Mouse (Mus musculus) megakaryocyte-erythroid progenitor cell, adult 5-6 weeks (primary cell): ENCODE measurements around the gene Mrpl43. TPM values are rescaled to one million over a fixed set of nuclear protein-coding genes. Genes with fewer than 3 reads are reported as not detected.

Source experiments
- ATAC-seq: replicated peaks from 2 replicates; pipeline ENCODE4 v1.8.0; 2016; ENCODE audit warnings: mild to moderate bottlenecking, inconsistent platforms; ENCODE audit not compliant: severe bottlenecking, poor library complexity, low FRiP score, low TSS enrichment
- total RNA-seq, 2 experiments: library from RNA; stranded (forward) in 1 of 2; stranded (reverse) in 1 of 2; fragments of 200-1000, 215-1000 nt in 1 of 2; fragments of >200 nt in 1 of 2; fragmentation: Nextera tagmentation in 1 of 2; gene quantifications; 2 replicates each; pipeline ENCODE4 v1.2.3; 2014 to 2017

Mrpl43 gene
- total RNA-seq, 2 experiments from 2014 or later: 26.3 to 48.4 TPM

DNA sequence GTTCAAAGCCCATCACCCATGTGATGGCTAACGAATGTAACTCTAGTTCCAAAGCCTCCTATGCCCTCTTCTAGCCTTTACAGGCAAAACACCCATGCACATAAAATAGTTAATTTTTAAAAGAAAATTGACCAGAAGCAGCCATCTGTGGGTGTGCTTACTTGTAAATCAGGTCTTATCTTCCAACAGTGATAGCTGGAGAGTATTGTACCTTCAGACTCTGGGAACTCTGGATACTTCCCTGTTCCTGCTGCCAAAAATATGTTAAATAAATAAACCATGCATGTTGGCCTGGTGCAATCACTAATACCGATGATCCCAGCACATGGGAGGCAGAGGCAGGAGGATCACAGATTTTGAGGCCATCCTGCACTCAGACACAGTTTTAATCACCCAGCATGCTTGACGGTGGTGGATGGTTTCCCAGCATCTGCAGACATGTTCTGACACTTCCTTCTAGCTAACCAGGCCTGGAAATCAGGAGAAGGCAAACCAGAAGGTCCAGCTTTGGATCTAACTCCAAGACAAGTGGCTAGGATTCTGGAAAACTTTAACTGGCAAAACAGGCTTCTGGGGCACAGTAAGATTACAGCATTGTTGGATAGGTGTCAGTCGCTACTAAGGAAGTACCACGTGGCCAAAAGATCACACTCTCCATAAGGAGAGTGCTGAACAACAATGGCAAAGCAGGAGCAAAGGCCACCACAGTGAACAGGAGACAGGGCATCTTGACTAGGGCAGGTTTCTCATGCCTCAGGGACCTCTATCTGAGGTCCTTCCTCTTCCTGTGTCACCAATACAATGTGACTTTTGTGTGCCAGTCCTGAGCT is 20.9 kb downstream of the Mrpl43 start:
- ATAC-seq: no peak

- no peak for ATAC-seq
Measured at GRCm38 (mm10) chr19:44984420-44984819, 21.8 kb downstream of the Mrpl43 start.

GRCm38 (mm10) chr19:44983366-44983765 is 22.9 kb downstream of the Mrpl43 start:
- no peak for ATAC-seq

DNA sequence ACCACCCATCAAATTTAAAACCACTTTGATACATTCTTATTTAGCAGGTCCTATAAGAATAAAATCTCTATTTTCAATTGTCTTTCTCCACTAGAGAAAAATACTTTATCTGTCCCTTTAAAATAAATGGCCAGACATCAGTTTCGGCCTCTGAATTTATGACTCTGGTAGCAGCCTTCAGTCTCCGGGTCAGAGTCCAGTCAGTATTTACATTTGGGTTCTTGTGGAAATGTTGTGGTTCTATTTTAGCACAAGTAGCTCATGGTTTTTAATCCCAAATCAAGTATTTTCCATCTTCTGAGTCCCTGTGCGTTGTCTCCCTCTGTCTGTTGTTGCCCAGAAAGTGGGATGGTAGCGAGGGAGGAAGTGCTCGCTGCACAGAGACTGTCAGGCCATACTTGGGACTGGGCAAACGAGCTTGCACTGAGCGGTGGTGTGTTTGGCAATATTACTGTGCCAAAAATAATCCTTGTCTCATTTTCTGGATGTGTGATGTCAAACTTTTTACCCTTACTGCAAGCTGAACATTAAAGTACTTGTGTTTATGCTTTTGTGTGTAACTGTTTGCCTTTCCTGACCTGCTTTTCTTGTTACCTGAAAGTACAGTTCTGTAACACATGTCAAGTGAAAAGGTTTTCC is 23.6 kb downstream of the Mrpl43 start:
- ATAC-seq: no peak

- ATAC-seq: no peak
Measured at GRCm38 (mm10) chr19:44980787-44981186, 25.5 kb downstream of the Mrpl43 start.

GRCm38 (mm10) chr19:44977148-44977547 is 29.1 kb downstream of the Mrpl43 start:
- no peak for ATAC-seq

GRCm38 (mm10) chr19:44976636-44977035 is 29.6 kb downstream of the Mrpl43 start:
- no peak for ATAC-seq

DNA sequence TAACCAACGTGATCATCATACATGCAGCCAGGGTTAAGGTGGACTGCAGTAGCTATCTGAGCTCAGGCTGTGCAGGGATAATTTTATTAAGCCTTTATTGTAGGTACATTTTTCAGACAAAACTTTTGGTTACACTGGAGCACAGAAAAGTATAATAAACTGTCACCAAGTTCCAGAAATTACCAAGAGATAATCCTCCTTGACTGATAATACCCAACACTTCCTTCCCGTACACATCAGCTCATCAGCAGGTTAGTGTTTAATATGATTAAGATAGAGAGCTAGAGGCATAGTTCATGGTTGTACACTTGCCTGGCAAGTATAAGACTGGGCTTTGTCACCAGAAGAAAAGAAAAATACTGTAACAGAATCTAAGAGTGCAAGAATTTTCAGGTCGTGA is 37.9 kb downstream of the Mrpl43 start:
- ATAC-seq: no peak

DNA sequence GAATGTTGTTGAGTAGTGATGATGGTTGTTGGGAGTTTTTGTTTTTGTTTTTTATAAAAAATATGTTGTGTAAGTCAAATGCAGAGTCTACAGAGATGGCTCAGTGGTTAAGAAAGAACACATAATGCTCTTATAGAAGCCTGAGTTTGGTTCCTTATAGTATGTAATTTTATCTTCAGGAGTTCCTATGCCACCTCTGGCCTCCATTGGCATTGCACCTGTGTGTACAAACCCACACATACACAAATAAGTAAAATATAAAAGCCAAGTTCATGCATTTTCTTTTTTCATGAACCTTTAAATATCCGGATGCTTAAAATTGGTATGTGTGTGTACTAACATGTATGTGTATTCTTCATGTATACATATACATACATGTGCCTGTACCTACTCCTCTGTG is 40.3 kb downstream of the Mrpl43 start:
- no peak for ATAC-seq

DNA sequence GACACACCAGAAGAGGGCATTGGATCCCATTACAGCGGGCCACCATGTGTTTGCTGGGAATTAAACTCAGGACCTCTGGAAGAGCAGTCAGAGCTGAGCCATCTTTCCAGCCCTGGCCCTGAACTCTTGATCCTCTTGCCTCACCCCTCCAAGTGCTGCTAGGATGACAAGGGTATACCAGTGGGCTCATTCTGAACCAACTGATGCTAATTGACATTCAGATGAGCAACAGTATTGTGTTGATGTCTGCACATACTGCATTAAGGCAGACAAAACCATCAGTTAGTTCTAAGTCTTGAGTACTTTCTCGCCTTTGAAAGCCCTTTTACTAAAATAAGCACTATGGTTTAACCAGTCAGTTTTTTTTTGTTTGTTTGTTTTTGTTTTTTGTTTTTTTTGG is 46.6 kb downstream of the Mrpl43 start:
- no peak for ATAC-seq

Other genes starting within 250 kb of the Mrpl43 start
- gene Slf2, start 75.3 kb downstream of the Mrpl43 start, total RNA-seq (2014; fragmentation: Nextera tagmentation): 34.3 and 38.4 TPM in 2 replicates
- 48.3 and 52.1 TPM in 2 replicates for gene Slf2, start 75.3 kb downstream of the Mrpl43 start, total RNA-seq (2017)
- gene Sema4g, start 17.3 kb downstream of the Mrpl43 start, total RNA-seq (2014; fragmentation: Nextera tagmentation): 1.4 TPM in 1 of 2 replicates, not detected in the other
- not detected in 2 replicates for gene Sema4g, start 17.3 kb downstream of the Mrpl43 start, total RNA-seq (2017)
- 32.5 and 37.0 TPM in 2 replicates for gene Twnk, start 779 bp downstream of the Mrpl43 start, total RNA-seq (2014; fragmentation: Nextera tagmentation)
- gene Twnk, start 779 bp downstream of the Mrpl43 start, total RNA-seq (2017): 27.1 and 32.6 TPM in 2 replicates
- 9.0 and 10.2 TPM in 2 replicates for gene Lzts2, start 8.0 kb upstream of the Mrpl43 start, total RNA-seq (2014; fragmentation: Nextera tagmentation)
- gene Lzts2, start 8.0 kb upstream of the Mrpl43 start, total RNA-seq (2017): 7.8 and 7.9 TPM in 2 replicates
- gene Pdzd7, start 39.3 kb upstream of the Mrpl43 start, total RNA-seq (2014; fragmentation: Nextera tagmentation): not detected in 2 replicates
- not detected in 2 replicates for gene Pdzd7, start 39.3 kb upstream of the Mrpl43 start, total RNA-seq (2017)
- gene Sfxn3, start 41.1 kb upstream of the Mrpl43 start, total RNA-seq (2014; fragmentation: Nextera tagmentation): 10.6 and 23.4 TPM in 2 replicates
- gene Sfxn3, start 41.1 kb upstream of the Mrpl43 start, total RNA-seq (2017): 5.8 and 6.4 TPM in 2 replicates
- gene Kazald1, start 68.8 kb upstream of the Mrpl43 start, total RNA-seq (2014; fragmentation: Nextera tagmentation): 1.2 TPM in 1 of 2 replicates, not detected in the other
- gene Kazald1, start 68.8 kb upstream of the Mrpl43 start, total RNA-seq (2017): 0.80 and 1.7 TPM in 2 replicates
- not detected in 2 replicates for gene Tlx1, start 144.2 kb upstream of the Mrpl43 start, total RNA-seq (2014; fragmentation: Nextera tagmentation)
- not detected in 2 replicates for gene Tlx1, start 144.2 kb upstream of the Mrpl43 start, total RNA-seq (2017)
- gene Lbx1, start 229.4 kb upstream of the Mrpl43 start, total RNA-seq (2014; fragmentation: Nextera tagmentation): not detected in 2 replicates
- not detected in 2 replicates for gene Lbx1, start 229.4 kb upstream of the Mrpl43 start, total RNA-seq (2017)